Mouse (Mus musculus) liver, postnatal 0 days (tissue): ENCODE measurements around the gene Osbpl9.

Source experiments
- CTCF ChIP-seq: sonication (generic); IDR thresholded peaks from 2 replicates; pipeline ENCODE4 v1.5.1; 2016; ENCODE audit warnings: antibody characterized with exemption, low read depth
- EP300 ChIP-seq: IDR thresholded peaks from 2 replicates; pipeline ENCODE4 v1.6.1; 2016; ENCODE audit warnings: antibody characterized with exemption, low read depth, mild to moderate bottlenecking

DNA sequence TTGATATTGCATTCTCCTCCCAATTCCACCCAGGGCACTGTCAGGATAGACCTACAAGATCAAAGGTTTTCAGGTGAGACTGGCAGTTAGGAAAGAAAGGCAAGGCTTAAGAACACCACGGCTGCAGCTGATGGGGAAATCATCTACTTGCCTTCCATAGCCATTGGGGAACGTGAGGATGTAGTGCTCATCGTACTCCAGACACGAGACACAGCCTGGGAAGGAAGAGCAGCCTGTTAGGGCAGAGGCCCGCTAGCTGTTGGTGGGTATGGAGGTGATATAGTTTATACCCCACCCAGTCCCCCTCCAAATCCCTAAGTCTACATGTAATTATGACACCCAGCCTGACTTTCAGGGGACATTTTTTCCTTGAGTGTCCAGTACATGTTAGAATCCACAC is 136.4 kb downstream of the Osbpl9 start:
- TF ChIP-seq CTCF (no peak), EP300 (no peak)
